Mouse (Mus musculus) midbrain, embryonic 14.5 days (tissue): Measurements from ENCODE around the gene Tmem204. TPM values are rescaled to one million over a fixed set of nuclear protein-coding genes. Genes with fewer than 3 reads are reported as not detected.

Experiments
- ATAC-seq: fragments of 200-750 bp; cut with Nextera tagmentation; 2 replicates; pipeline ENCODE4 v1.8.0; 2017; ENCODE audit warnings: moderate number of reproducible peaks, moderate library complexity; ENCODE audit not compliant: low FRiP score, low TSS enrichment
- DNase-seq: peaks from one replicate; pipeline ENCODE4 v3.0.0-alpha.2; 2015
- H3K27ac ChIP-seq: fragments of 300-500 bp; sonication (generic); replicated peaks from 2 replicates; pipeline ENCODE4 v1.5.1; 2014; ENCODE audit warnings: mild to moderate bottlenecking, low read depth, low read length, moderate library complexity
- H3K27me3 ChIP-seq: fragments of 300-500 bp; sonication (generic); 2 replicates; pipeline ENCODE4 v1.6.1; 2014; ENCODE audit warnings: low read length, control low read depth, mixed read lengths; ENCODE audit not compliant: control insufficient read depth, insufficient read depth
- H3K36me3 ChIP-seq: fragments of 300-500 bp; sonication (generic); 2 replicates; pipeline ENCODE4 v1.6.1; 2014; ENCODE audit warnings: low read length, control low read depth; ENCODE audit not compliant: control insufficient read depth, insufficient read depth
- H3K4me1 ChIP-seq: fragments of 300-500 bp; sonication (generic); 2 replicates; pipeline ENCODE4 v1.6.1; 2014; ENCODE audit warnings: mild to moderate bottlenecking, antibody characterized with exemption, low read length, control low read depth; ENCODE audit not compliant: control insufficient read depth, insufficient read depth
- H3K4me2 ChIP-seq: fragments of 300-500 bp; sonication (generic); 2 replicates; pipeline ENCODE4 v1.6.1; 2014; ENCODE audit warnings: mild to moderate bottlenecking, low read length, moderate library complexity
- H3K4me3 ChIP-seq: fragments of 300-500 bp; sonication (generic); replicated peaks from 2 replicates; pipeline ENCODE4 v1.5.1; 2014; ENCODE audit warnings: low read depth, low read length
- H3K9ac ChIP-seq: fragments of 300-500 bp; sonication (generic); replicated peaks from 2 replicates; pipeline ENCODE4 v1.6.1; 2014; ENCODE audit warnings: mild to moderate bottlenecking, low read length, moderate library complexity
- H3K9me3 ChIP-seq: fragments of 300-500 bp; sonication (generic); 2 replicates; pipeline ENCODE4 v1.6.1; 2016; ENCODE audit warnings: low read length, control low read depth, mixed read lengths; ENCODE audit not compliant: control insufficient read depth
- WGBS: fragments of 180-500 bp; shearing (Covaris S2); extraction: QIAGEN DNeasy Blood & Tissue Kit; methylation state at CpG from one replicate; pipeline ENCODE4 v1.1.7; 2014; 5-methylcytosine and 5-hydroxymethylcytosine counted together
- polyA plus RNA-seq: library from polyadenylated mRNA; unstranded; fragments of >200 nt; fragmentation: Nextera tagmentation; extraction: Ambion mirVana; gene quantifications from 2 replicates; pipeline ENCODE4 v1.2.1, GENCODE M21; 2014

Gene Tmem204
- polyA plus RNA-seq, 1 experiment from 2014 or later = 10.8 TPM

- H3K27me3 ChIP-seq = no peaks in the 10 kb centered on the region
- no peaks in the 10 kb centered on the region for H3K4me1 ChIP-seq
- WGBS = 91% methylated on average over 12 of the region's 12 CpGs
- ATAC-seq = no peak
- no peak overlapping the region for H3K27ac ChIP-seq
- H3K9ac ChIP-seq = no peak overlapping the region
- peaks cover 25% of the 10 kb centered on the region for H3K36me3 ChIP-seq
- H3K4me3 ChIP-seq = no peak overlapping the region
- H3K9me3 ChIP-seq = no peaks in the 10 kb centered on the region
- H3K4me2 ChIP-seq = no peak overlapping the region
- DNase-seq = no peak
Observed at GRCm38 (mm10) chr17:25063872-25064271, 19.5 kb downstream of the Tmem204 start.

GRCm38 (mm10) chr17:25063261-25063660, 20.1 kb downstream of the Tmem204 start:
- Histone ChIP-seq H3K27me3 (no peaks in the 10 kb centered on the region), H3K4me2 (no peak overlapping the region), H3K4me3 (no peak overlapping the region), H3K36me3 (peaks cover 31% of the 10 kb centered on the region), H3K9ac (no peak overlapping the region), H3K27ac (no peak overlapping the region), H3K9me3 (no peaks in the 10 kb centered on the region), H3K4me1 (no peaks in the 10 kb centered on the region)
- DNase-seq = no peak
- no peak for ATAC-seq
- 81% methylated on average over 4 of the region's 4 CpGs for WGBS

GRCm38 (mm10) chr17:25057041-25057440, 26.4 kb downstream of the Tmem204 start:
- Histone ChIP-seq H3K27me3 (no peaks in the 10 kb centered on the region), H3K4me1 (no peaks in the 10 kb centered on the region), H3K4me2 (no peak overlapping the region), H3K9me3 (no peaks in the 10 kb centered on the region), H3K4me3 (no peak overlapping the region), H3K9ac (no peak overlapping the region), H3K36me3 (peaks cover 61% of the 10 kb centered on the region), H3K27ac (no peak overlapping the region)
- 91% methylated on average over 6 of the region's 6 CpGs for WGBS
- no peak for DNase-seq
- ATAC-seq = no peak

DNA sequence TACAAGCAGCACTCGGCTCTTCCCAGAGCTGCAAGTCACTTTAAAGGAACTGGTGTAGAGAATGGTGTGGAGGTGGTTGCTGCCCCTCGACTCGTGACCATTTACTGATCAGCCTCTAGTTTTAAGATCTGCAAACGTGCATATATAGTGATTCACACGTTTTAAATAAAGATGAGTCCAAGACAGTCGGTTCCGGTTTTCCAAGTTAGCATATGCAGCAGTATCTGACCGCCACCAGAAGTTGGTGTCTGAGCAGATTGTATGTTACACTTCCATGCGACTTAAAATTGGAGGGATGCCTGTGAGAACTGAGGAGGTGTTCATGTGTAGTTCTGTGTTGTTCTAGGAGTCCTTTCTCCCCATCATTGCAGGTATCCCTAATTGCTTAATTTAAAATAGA, 30.1 kb downstream of the Tmem204 start:
- H3K9me3 ChIP-seq = no peaks in the 10 kb centered on the region
- no peaks in the 10 kb centered on the region for H3K27me3 ChIP-seq
- WGBS = 88% methylated on average over 9 of the region's 9 CpGs
- H3K4me1 ChIP-seq = no peaks in the 10 kb centered on the region
- H3K27ac ChIP-seq = no peak overlapping the region
- DNase-seq = no peak
- no peak overlapping the region for H3K4me3 ChIP-seq
- H3K4me2 ChIP-seq = no peak overlapping the region
- no peak for ATAC-seq
- no peak overlapping the region for H3K9ac ChIP-seq
- peaks cover 62% of the 10 kb centered on the region for H3K36me3 ChIP-seq

DNA sequence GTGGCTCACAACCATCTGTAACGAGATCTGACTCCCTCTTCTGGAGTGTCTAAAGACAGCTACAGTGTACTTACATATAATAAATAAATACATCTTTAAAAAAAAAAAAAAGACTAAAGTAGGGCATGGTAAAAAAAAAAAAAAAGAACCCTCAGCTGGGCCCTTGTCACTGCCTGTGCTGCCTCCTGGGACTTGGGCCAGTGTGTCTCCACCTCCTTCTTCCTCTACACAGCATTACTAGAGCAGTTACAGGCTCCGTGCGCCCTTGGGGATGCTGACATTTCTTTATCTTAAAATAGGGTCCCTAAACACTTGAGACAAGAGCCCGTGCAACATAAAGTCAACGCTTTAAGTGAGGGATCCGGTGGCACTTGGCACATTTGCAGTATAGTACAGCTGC, 36.2 kb downstream of the Tmem204 start:
- Histone ChIP-seq H3K36me3 (peaks cover 42% of the 10 kb centered on the region), H3K9ac (no peak overlapping the region), H3K27ac (no peak overlapping the region), H3K27me3 (no peaks in the 10 kb centered on the region), H3K9me3 (no peaks in the 10 kb centered on the region), H3K4me1 (no peaks in the 10 kb centered on the region), H3K4me3 (no peak overlapping the region), H3K4me2 (no peak overlapping the region)
- 95% methylated on average over 5 of the region's 6 CpGs for WGBS
- DNase-seq (no peak), ATAC-seq (no peak)

GRCm38 (mm10) chr17:25045281-25045680, 38.1 kb downstream of the Tmem204 start:
- WGBS = 88% methylated on average over 4 of the region's 4 CpGs
- Histone ChIP-seq H3K4me2 (no peak overlapping the region), H3K36me3 (peaks cover 39% of the 10 kb centered on the region)

DNA sequence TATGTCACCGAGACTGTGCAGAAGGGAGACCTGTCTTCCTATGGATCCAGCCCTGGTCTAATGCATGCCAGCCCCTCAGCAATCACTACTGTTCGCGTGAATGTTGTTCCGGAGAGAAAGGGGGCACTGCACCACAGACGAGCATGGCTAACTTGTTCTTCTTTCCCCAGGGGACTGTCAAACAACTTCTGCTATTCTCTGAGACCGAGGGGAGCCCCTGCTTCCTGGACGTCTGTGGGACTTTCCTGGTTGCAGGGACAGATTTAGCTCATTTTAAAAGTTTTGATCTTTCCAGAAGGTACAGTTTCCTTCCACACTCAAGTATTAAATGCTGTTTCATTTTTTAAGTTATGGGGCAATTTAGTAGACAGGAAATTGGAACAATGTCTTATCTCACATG, 38.5 kb downstream of the Tmem204 start:
- 79% methylated on average over 7 of the region's 7 CpGs for WGBS
- Histone ChIP-seq H3K4me3 (no peak overlapping the region), H3K9ac (no peak overlapping the region), H3K9me3 (no peaks in the 10 kb centered on the region), H3K27ac (no peak overlapping the region), H3K36me3 (peaks cover 35% of the 10 kb centered on the region), H3K27me3 (no peaks in the 10 kb centered on the region), H3K4me1 (no peaks in the 10 kb centered on the region), H3K4me2 (no peak overlapping the region)
- ATAC-seq (no peak), DNase-seq (no peak)

More at GRCm38 (mm10) chr17:25045281-25045680, 38.1 kb downstream of the Tmem204 start:
- Histone ChIP-seq H3K9me3 (no peaks in the 10 kb centered on the region), H3K4me3 (no peak overlapping the region), H3K9ac (no peak overlapping the region), H3K27ac (no peak overlapping the region), H3K27me3 (no peaks in the 10 kb centered on the region), H3K4me1 (no peaks in the 10 kb centered on the region)
- DNase-seq (no peak), ATAC-seq (no peak)

DNA sequence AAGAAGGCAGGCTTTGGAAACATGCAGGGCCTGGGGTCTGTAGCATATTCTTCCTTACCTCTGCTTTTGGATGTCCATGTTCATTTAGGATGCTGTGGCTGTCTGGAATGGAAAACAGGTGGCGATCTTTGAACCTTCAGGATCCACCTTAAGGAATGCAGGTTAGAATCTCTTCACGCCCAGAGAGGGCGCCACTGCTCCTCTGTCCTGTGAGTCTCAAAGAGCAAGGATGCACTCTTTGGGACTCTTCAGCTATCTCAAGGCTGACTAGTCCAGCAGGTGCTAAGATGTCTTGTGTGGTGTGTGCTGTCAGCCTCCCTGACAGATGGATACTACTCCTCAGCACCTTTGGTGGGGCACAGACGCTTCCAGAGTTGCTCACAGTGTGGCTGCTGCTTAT, 47.2 kb downstream of the Tmem204 start:
- no peaks in the 10 kb centered on the region for H3K9me3 ChIP-seq
- no peak overlapping the region for H3K27ac ChIP-seq
- H3K27me3 ChIP-seq = no peaks in the 10 kb centered on the region
- no peaks in the 10 kb centered on the region for H3K4me1 ChIP-seq
- ATAC-seq (no peak), DNase-seq (peak; percentile 10)
- H3K36me3 ChIP-seq = peaks cover 58% of the 10 kb centered on the region
- WGBS = 69% methylated on average over 4 of the region's 4 CpGs
- H3K4me2 ChIP-seq = no peak overlapping the region
- H3K4me3 ChIP-seq = no peak overlapping the region
- H3K9ac ChIP-seq = no peak overlapping the region

- Histone ChIP-seq H3K4me2 (peak overlapping the region; percentile 94), H3K4me3 (peak overlapping the region; percentile 97), H3K4me1 (peaks cover 13% of the 10 kb centered on the region), H3K9ac (peak overlapping the region; percentile 67), H3K36me3 (peaks cover 10% of the 10 kb centered on the region), H3K27me3 (no peaks in the 10 kb centered on the region), H3K9me3 (no peaks in the 10 kb centered on the region), H3K27ac (peak overlapping the region; percentile 68)
- under 1% methylated on average over 55 of the region's 55 CpGs for WGBS
- ATAC-seq (peak; percentile 87), DNase-seq (peak; percentile 51)
Observed at GRCm38 (mm10) chr17:25016292-25017132, 66.9 kb downstream of the Tmem204 start.
